Mouse (Mus musculus): ENCODE data around the gene Pgghg.
A peak's percentile ranks its signal among the peaks of the same experiment; 100 is the strongest.

Gene Pgghg

GRCm38 (mm10) chr7:140941222-140942051 lies at the start of gene Pgghg:
Pgghg (plus strand) TSS chr7:140941391.
- peak; percentile 95 for DNase-seq (ENCODE audit: inconsistent ontology term)

- DNase-seq (ENCODE audit: inconsistent ontology term) = no peak
Measured at GRCm38 (mm10) chr7:140894031-140894430, 47.2 kb upstream of the Pgghg start.

GRCm38 (mm10) chr7:140894611-140895010 lies 46.6 kb upstream of the Pgghg start:
- DNase-seq (ENCODE audit: inconsistent ontology term) = no peak

- DNase-seq (ENCODE audit: inconsistent ontology term) = no peak
Measured at GRCm38 (mm10) chr7:140897863-140898262, 43.3 kb upstream of the Pgghg start.

- DNase-seq (ENCODE audit: inconsistent ontology term) = no peak
Measured at GRCm38 (mm10) chr7:140899121-140899520, 42.1 kb upstream of the Pgghg start.

GRCm38 (mm10) chr7:140900220-140900619 lies 41.0 kb upstream of the Pgghg start, which contains the start of gene Cox8b:
Cox8b (minus strand) TSS chr7:140900446.
- no peak for DNase-seq (ENCODE audit: inconsistent ontology term)

GRCm38 (mm10) chr7:140902036-140902875 lies 38.9 kb upstream of the Pgghg start:
- no peak for DNase-seq (ENCODE audit: inconsistent ontology term)

GRCm38 (mm10) chr7:140903212-140903611 lies 38.0 kb upstream of the Pgghg start:
- DNase-seq (ENCODE audit: inconsistent ontology term) = peak; percentile 52

- DNase-seq (ENCODE audit: inconsistent ontology term) = no peak
Measured at GRCm38 (mm10) chr7:140905642-140906081, 35.5 kb upstream of the Pgghg start.

- no peak for DNase-seq (ENCODE audit: inconsistent ontology term)
Measured at GRCm38 (mm10) chr7:140907131-140907530, 34.1 kb upstream of the Pgghg start.

GRCm38 (mm10) chr7:140907697-140908096 lies 33.5 kb upstream of the Pgghg start:
- DNase-seq (ENCODE audit: inconsistent ontology term) = no peak

- no peak for DNase-seq (ENCODE audit: inconsistent ontology term)
Measured at GRCm38 (mm10) chr7:140908181-140908580, 33.0 kb upstream of the Pgghg start.

- DNase-seq (ENCODE audit: inconsistent ontology term) = peak; percentile 64
Measured at GRCm38 (mm10) chr7:140908634-140909107, 32.5 kb upstream of the Pgghg start.

GRCm38 (mm10) chr7:140912293-140912692 lies 28.9 kb upstream of the Pgghg start:
- no peak for DNase-seq (ENCODE audit: inconsistent ontology term)

GRCm38 (mm10) chr7:140912846-140913482 lies 28.2 kb upstream of the Pgghg start:
- no peak for DNase-seq (ENCODE audit: inconsistent ontology term)

- DNase-seq (ENCODE audit: inconsistent ontology term) = no peak
Measured at GRCm38 (mm10) chr7:140914031-140914690, 27.0 kb upstream of the Pgghg start.

GRCm38 (mm10) chr7:140919911-140920310 lies 21.3 kb upstream of the Pgghg start:
- DNase-seq (ENCODE audit: inconsistent ontology term) = no peak

- DNase-seq (ENCODE audit: inconsistent ontology term) = no peak
Measured at GRCm38 (mm10) chr7:140920418-140921029, 20.7 kb upstream of the Pgghg start, which contains the start of gene Nlrp6. Nlrp6 (plus strand) TSS chr7:140920902.

- DNase-seq (ENCODE audit: inconsistent ontology term) = no peak
Measured at GRCm38 (mm10) chr7:140921225-140921975, 19.8 kb upstream of the Pgghg start.
